Mouse (Mus musculus) spleen, adult 18-20 months (tissue): ENCODE results near the gene Dscam.

Source experiments
- DNase-seq, 2 experiments: peaks; one replicate each; pipeline ENCODE4 v3.0.0; 2022; ENCODE audit warnings: mixed read lengths in 2 of 2

The Dscam gene

DNA sequence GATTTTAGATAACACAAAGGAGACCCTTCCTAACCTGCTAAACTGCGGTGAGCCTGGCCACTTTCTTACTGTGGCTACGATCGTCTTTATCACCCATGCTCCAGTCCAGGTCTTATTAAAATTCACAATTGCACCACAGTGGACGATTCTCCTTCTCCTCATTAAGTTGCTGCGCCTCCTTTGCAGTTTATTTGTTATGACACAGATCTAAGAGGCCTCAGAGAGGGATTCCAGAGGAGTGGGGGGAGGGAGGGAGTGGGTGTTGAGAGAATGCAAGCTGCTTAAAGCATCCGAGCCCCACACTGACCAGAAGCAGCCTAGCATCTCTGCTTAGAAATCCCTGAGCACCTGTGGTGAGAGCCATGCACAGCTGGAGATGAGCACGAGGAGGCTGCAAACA lies 413.6 kb downstream of the Dscam start:
- DNase-seq: no peak

DNA sequence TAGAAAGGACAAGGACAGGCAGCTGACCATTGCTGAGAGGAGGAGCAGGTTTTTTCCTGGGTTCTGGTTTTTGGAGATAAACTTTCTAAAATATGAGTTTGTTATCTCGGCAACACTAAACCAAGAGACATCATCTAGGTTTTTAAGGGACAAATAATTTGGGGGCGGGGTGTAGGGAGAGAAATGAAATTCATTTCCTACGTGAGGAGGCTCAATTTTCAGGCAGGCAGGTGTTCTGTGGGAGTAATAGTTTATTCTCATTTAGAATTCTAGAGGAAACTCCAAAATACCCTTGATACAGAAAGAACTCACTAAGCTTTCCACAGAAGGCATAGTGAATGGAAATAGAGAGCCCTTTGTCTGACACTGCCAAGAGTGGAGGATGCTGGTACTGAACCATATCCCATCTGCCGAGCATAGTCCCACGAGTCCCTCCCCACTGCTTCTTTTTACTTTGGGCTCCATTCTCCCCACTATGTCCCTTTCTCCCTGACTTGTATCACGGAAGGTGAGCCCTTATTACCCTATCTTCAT lies 415.5 kb downstream of the Dscam start:
- no peak for DNase-seq

DNA sequence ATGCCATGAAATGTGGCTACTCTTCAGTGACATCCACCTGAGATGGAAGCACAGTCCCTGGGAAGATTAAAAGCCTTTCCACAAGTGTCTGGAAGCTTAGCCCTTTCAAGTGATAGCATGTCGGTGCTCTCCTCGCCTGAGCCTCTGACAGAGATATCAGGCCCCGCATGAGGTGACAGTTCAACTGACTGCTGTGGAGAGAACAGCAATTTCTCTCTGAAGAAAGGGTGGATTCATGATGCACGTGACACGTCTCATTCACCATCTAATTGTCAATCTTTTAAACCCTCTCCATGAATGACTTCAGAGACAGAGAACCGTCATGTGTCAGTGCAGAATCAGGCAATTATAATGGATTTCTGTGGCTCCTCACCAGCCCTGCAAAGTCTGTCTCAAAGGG lies 416.2 kb downstream of the Dscam start:
- DNase-seq: no peak

DNA sequence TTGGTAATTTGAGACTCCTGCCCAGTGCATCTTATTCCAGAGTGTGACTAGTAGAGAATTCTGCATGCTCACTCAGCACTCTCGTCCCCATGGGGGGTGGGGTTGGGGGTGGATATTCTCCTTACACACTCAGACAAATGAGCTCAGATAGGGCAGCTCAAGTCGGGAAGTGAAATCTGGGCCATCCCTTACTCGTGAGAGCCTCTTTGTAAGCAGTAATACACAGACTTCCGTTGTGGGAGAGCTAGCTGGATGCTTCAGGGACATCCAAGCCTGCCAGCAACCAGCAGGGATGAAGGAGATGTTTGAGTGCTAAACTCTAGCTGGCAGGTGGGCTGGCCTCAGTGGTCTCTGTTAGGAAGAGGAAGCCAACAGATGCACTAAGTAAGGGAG lies 416.8 kb downstream of the Dscam start:
- DNase-seq: no peak

DNA sequence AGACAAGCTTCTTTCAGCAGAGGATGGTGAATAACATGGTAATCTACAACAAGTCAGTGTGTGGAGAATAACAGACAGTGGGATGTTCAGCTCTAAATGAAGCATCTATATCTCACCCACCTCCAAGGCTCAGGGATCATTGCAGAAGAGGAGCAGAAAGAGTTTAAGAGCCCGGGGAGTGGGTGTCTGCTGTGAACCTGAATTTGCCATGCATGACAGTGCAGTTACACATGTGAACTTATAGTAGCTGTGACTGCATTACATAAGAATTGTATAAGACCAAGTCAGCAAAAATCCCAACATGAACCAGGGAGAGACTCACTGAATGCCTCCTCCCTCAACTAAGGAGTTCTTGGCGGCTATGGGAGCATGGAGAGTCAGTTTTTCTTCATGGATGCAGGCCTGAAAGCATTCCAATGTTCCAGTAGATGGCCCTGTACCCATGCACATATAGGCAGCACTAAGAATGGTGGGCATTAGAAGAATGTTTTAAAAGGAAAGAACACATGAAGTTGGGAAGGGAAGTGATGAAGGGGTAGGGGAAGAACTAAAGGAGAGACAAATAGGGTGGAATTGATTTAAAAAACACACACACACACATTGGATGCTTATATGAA lies 417.3 kb downstream of the Dscam start:
- DNase-seq: no peak

DNA sequence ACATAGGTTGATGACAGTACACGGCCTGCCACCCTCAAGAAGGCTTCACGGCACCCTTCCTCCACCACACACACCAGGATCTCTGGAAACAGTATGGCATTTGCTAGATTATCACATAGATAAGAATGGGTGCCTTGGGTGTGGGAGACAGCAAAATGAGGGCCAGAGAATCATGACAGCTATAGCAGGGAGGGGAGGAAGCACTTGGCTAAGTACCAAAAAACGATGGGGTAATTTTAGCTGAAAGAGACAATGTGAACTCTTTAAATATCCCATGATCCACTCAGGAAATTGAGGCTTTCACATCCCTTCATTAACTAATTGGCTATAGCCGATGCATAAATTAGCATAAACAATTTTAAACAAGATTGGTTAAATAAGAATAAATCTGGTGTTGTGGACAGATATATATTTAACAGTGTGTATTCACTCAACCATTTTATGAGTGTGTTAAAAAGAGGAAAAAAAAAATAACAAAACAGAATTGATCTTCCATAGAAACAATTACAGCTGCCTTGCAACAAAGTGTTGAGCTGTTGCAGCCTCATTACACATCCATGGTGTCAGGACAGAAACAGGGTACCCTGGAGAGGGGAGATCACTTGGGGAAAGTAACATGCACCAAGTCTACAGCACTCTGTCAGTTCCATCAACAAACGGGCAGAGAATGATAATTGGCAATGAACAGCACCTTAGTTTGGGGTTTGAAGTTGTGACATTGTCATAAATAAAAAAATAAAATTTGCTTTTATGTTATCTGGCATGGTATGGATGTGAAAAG lies 427.9 kb downstream of the Dscam start:
- no peak for DNase-seq

DNA sequence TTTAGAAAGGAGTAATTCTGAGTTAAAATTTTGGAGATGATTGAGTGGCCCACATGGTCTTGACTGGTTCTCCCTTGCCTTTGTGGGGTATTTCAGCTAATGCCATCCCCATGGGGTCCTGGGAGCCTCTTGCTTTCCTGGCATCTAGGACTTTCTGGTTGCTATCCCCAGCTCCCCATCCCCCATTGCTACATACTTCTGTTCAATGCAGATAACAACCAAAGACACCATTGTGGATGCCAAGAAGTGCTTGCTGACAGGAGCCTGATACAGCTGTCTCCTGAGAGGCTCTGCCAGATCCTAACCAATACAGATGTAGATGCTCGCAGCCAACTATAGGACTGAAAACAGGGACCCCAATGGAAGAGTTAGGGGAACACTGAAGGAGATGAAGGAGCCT lies 429.2 kb downstream of the Dscam start:
- DNase-seq: no peak

DNA sequence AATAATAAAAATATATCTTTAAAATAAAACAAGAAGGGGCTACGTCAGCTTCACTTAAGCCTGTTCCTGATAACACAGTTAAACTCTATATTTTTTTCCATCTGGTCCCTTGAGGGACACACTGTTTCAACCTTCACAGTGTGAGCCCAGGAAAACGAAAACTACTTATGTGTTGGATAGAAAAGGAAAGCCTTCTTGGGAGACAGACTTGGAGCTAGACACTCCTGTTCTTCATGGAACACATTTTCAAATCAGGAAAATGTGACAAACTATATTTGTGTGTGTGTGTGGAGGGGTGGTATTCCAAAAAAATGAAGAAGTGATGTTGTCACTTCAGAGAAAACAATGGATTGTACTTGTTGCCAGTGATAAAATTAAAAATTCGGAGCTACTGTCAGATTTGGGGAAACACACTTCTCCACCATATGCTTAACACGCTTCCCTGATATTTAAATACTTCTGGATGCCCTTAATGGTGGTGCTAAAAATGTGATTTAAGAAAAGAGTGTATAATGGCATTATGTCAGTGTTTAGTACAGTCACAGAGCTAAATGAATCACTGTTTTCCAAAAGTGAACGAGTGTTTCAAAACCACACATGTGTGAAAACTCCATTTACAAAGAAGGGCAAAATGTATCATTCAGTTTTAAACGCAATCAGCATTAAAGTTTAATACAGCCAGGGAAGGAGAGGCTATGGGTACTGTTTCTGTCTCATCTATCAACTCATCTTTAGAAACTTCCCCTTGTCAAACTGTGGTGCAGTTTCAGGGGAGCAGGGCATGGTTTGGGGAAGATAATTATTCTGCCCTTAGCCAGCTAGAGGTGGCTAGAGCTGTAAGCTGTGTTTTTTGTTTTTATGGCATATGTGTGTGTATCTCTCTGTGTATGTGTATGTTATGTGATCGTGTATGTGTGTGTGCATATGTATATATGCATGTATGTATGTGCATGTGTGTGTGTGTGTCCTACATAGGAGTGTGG lies 430.2 kb downstream of the Dscam start:
- DNase-seq: no peak

DNA sequence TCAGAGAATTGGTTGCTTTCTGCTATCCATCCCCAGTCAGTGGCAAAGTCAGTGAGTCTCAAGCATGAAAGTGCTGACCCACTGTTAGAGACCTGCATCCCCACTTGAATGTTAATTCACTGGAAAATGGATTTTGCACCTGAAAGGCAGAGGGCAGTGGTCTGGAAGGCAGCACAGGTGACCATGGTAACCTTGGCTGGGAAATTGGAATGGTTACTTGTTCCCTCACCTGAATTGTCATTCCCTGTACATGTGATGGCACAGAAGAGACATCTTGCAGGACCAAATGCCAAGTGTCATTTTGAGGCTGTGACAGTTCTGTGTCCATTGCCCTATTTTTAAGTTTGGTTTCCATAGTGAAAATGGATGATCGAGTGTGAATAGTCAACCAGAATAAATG lies 434.1 kb downstream of the Dscam start:
- no peak for DNase-seq

DNA sequence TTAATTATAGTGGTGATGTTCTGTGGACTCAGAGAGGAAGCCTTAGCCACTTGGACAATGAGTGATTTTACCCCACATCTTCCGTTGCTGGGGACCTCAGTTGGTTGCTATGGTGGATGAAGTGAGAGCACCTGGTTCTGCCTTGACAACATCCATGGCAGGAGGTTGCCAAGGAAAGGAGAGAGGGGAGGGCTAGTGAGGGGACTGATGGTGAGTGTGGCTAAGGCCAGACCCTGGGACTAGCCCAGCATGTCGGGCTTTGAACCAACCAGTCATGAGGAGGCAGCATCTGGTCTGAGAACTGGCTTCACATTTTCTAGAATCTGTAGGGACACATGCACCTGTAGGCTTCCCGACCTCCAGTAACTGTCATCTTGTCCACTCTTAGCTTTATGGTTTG lies 439.7 kb downstream of the Dscam start:
- DNase-seq: no peak

DNA sequence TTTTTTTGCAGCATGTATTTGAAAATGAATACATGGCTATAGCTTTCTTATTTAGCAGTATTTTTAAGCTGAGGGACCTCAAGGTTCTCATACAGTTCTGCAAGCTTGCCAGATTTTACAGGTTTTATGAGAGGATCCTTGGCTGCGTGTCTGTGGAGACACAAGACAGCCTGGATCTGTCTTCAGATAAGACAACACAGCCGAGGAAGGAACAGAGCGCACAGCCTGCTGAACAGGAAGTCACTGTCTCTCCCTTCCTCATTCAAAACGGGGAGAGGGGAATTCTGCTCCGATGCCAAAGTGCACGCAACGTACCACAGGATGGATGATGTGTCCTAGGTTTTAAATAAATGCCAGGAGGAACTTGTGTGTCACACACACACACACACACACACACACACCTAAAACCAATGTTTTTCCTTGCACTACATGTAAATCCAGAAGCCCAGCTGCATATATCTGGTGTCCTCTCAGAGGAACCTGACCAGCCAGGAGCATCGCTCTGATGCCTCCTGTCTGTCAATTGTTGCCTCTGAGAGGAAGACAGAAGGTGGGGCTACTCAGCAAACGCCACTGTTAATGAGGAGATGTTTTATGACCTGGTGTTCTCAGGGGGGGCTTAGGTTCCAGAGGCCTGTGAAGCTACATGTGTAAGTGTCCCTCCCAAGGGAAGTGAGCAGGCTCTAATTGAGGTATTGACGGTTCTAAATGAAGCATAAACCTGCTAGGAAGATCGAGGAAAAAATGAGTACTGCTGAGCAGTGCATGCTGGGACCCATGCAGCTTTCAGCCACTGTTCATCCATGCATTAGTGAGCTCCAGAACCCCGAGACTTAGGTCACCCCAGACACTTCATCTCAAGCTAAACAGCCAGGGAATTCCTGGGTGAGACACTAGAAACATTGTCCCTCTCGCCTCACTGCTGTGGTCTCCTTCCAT lies 442.4 kb downstream of the Dscam start:
- no peak for DNase-seq

DNA sequence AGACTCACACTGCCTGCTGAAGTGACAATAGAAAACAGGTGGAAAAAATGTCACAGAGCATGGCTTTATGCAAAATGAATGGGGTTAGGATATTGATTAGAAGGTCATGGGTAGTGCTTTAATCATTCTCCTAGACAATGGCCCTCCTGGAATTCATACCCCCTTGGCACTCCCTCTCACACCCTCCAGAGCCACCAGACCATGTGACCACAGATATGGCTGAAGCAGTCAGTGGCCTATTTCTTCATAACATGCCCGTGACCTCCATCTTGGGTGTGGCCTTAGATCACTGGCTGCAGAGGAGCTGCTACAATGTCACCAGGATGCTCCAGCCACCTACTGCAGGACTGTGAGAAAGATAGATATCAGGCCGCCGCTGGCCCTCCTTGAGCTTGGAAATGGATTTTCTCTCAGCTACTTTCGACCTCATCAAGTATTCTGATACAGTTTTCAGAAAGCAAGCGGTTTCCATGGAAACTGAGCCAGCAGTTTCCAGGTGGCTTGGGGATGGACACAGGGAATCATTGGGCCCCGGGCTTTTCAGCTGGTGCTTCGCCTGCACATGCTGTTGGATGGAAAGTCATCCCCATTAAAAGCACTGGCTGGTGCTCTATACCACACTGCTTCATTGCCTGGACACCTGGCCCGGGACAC lies 445.4 kb downstream of the Dscam start:
- no peak for DNase-seq

DNA sequence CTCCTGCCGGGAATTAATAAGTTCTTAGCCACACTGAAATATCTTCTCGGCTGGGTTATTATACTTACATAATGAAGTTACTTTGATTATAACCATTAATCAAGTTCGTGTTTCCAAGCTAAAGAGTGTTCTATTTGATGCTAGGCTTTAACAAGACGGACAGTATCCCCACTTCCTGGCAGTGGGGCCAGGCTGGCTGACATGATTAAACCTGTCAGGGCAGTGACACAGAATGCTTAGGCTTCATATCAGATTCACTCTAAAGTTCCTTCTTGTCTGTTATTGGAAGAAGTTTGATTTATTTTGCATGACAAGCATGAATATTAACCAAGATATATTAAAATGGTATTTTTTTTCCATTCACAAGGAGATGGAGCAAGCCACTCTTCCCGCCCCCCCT lies 446.0 kb downstream of the Dscam start:
- DNase-seq: no peak

DNA sequence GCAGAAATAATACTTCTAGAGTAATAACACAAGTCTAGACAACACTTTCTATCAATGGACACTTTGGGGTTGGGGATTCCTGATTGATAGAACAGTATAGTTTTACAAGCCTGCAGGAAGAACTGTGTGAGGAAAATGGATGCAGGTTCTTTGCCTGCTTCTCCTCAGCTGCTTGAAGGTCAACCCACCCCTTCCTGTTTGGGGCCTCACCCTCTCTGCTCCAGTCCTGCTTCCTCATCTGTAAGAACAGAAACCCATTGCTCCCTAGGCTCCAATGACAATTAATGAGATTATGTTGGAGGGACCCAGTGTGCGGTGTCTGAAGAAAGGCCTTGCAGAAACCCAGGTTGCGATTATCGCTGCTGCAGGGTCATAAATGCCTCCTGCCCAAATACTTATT lies 446.4 kb downstream of the Dscam start:
- no peak for DNase-seq

DNA sequence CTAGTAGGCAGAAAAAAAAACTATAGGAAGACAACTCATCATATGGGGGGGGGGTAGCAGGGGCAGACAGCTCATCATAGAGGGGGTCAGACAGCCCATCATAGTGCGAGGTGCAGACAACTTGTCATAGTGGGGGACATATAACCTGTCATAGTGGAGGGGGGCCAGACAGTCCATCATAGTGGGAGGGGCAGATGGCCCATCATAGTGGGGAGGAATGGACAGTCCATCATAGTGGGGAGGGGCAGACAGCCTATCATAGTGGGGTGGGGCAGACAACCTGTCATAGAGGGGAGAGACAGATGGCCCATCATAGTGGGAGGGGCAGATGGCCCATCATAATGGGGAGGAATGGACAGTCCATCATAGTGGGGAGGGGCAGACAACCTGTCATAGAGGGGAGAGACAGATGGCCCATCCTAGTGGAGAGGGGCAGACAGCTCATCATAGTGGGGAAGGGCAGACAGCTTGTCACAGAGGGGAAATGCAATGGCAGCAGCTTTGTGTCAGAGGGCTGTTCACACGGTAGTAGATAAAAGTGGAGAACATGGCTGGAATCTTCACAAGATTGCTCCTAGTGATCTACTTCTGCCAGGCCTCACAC lies 447.4 kb downstream of the Dscam start:
- DNase-seq: no peak

DNA sequence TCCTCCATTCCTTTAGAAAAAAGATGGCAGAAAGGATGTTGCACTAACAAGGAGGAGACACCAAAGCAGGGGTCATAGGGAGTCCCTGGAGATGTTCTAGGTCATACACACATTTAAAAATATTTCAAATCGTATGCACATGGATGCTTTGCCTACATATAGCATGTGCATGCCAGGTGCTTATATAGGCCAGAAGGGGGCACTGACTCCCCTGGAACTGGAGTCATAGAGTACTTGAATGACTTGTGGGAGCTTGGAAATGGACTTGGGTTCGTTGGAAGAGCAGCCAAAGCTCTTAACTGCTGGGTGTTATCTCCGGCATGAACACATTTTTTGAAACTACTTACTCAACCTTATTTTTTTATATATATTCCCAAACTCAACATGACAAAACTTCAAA lies 448.4 kb downstream of the Dscam start:
- no peak for DNase-seq

DNA sequence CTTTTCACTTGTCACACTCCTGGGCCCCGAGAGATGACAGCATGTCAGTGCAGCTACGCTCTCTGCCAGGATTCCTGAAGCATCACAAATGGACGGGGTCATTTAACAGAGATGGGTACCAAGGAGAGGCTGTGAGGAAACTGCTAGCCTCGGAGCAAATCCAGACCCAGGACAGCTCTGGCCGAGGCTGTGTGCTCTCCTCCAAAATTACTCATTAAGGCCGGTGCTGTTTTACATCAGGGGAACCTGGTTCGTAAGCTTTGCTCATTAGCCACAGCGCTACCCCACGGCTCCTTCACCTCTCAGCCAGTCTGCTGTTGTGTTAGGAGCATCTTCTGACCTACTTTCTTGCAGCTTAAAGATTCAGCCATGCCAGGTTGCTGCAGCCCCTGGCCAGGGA lies 449.3 kb downstream of the Dscam start:
- DNase-seq: no peak

DNA sequence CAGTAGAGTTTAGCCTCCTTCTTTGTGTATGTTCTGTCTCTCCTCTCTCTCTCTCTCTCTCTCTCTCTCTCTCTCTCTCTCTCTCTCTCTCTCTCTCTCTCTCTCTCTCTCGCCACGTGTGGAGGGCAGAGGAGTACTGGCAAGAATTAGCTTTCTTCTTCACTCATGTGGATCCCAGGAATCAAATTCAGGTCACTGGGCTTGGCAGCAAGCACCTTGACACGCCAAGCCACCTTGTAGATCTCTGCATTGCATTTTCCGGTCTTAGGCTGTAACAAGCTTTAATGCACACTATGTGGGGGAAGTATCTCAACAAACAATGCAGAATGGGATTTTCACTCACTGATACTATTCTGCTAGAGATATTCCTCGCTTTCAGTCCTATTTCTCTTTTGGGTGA lies 449.9 kb downstream of the Dscam start:
- DNase-seq: no peak

DNA sequence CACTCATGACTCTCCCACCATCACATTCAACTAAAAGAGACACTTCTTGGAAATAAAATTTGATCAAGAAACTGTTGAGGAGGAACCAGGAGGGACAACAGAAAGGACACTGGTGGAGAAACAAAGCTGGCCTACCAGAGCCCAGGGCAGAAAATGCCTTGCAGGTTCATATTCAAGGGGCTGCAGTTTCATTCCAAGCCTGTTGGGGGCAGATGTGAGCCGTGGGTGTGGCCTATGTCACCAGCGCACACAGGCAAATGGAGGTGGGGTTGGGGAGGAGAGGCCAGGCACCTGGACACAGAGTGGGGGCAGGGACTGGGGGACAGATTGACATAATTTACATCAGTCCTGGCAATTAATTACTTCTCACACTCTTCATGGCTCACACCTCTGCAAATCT lies 452.3 kb downstream of the Dscam start:
- DNase-seq: peak in 1 of 2 experiments; percentile 3

DNA sequence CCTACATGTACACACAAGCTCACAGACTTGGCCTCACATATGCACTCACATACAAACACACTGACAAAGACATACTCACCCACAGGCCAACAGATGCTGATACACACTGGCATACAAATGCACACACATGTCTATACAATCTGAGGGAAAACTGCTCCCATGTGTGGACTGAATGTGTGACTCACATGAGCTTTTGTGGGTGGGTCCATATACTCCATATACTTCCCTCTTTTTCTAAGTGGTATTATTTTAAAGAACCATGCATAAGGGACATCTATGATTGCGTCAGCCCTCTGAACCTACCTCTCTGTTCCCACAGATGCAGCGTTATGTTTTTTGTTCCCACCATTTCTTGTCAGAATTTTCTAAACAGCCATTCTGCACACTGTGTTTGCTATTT lies 453.9 kb downstream of the Dscam start:
- DNase-seq: no peak

DNA sequence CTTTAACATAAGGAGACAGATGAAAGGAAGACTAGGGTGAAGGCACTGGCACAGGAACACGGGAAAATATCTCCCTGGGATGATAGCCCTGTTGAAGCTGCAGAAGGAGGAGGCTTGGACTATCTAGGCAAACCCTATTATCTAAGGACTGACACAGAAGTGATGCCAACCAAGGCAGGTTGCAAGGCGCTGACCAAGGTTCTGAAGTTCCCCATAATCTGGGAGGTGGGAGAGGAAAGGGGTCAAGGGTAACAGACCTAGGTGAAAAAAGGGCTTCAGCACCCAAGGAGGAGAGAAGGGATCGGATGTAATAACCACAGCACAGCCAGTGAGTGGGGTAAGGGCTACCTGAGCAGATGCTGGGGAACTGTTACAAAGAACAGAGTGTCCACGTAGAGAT lies 458.6 kb downstream of the Dscam start:
- DNase-seq: no peak
